Mouse (Mus musculus) C2C12 (cell line): Measurements from ENCODE around the gene Gm28053.

ENCODE experiments used
- CEBPB ChIP-seq: IDR thresholded peaks from one replicate; pipeline ENCODE4 v1.6.1; 2011; ENCODE audit warnings: low read depth, mild to moderate bottlenecking, control low read depth, moderate library complexity
- CTCF ChIP-seq: IDR thresholded peaks from one replicate; pipeline ENCODE4 v1.5.1; 2011; ENCODE audit not compliant: control insufficient read depth, insufficient read depth, insufficient read length
- FOSL1 ChIP-seq: IDR thresholded peaks from one replicate; pipeline ENCODE4 v1.8.0; 2011; ENCODE audit warnings: mild to moderate bottlenecking, low read length; ENCODE audit not compliant: poor library complexity, insufficient read depth, severe bottlenecking
- MAX ChIP-seq: IDR thresholded peaks from one replicate; pipeline ENCODE4 v1.6.1; 2011; ENCODE audit warnings: mild to moderate bottlenecking, control low read depth
- USF1 ChIP-seq: IDR thresholded peaks from one replicate; pipeline ENCODE4 v1.6.1; 2011; ENCODE audit warnings: low read depth, mild to moderate bottlenecking, control low read depth, moderate library complexity

DNA sequence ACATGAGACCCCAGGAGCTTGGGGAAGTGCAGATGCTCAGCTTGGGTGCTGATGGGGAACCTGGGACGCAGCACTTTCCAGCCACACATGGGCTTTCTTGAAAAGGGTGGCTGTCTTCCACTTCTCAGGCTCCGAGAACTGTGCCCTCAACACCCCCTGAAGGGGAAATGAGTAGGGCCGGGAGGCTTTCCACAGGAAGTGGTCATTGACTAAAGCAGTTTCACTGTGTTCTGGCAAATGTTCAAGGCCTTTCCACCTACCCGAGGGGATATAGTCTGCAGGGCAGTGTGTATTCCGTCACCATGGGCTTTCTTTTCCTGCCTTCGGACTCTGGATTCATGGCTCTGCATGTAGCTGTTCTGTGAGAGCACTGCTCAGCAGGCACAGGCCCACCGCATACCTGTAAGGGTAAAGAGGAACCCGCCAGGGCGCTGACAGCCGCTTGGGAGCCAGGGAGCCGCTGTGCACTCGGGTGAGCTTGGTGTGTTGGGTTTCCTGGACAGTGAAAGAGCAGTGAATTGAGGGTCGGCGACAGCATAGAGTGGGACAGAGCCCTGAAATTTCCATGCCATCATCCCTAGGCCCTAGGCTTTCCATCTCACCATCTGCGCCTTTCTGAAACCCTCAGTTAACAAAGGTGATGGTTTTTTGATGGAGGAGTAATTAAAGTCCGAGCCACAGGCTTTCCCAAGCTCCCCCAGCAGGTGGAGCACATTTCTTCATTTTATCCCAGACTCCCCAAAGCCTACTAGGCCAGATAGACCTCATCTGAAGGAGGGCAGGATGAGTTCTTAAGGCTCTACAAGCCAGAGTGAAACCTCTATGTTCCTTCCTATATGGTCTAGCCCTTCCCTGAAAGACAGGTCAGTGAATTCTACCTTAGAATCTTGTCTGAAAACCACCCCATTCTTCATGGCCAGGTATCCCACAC, 27.8 kb downstream of the Gm28053 start, which contains the start of gene Gimap5:
- TF ChIP-seq CTCF (no peak), FOSL1 (no peak), USF1 (no peak), MAX (no peak), CEBPB (no peak)
